Mouse (Mus musculus): Measurements from ENCODE around the gene Fam234b. TPM values are rescaled to one million over a fixed set of nuclear protein-coding genes. Genes with fewer than 3 reads are reported as not detected.

Gene Fam234b
- polyA plus RNA-seq, 1 experiment from 2014 or later, result 12.2 TPM

- H3K9ac ChIP-seq (ENCODE audit: low read length), result no peak overlapping the region
- no peak overlapping the region for H3K4me3 ChIP-seq (ENCODE audit: low read length)
- no peak for ATAC-seq (replicated peaks; ENCODE audit: extremely low read depth, insufficient read depth, low FRiP score)
- H3K36me3 ChIP-seq (ENCODE audit: control insufficient read depth, insufficient read depth), result no peaks in the 10 kb centered on the region
- H3K27me3 ChIP-seq (ENCODE audit: control insufficient read depth, insufficient read depth, low read length), result no peaks in the 10 kb centered on the region
- H3K4me1 ChIP-seq (ENCODE audit: control insufficient read depth, insufficient read depth, low read length), result no peaks in the 10 kb centered on the region; the same call in 1 of the 2 replicates
- 42% methylated on average over 4 of the region's 4 CpGs for WGBS
- H3K9me3 ChIP-seq (replicated peaks; ENCODE audit: control insufficient read depth, low read length), result no peaks in the 10 kb centered on the region
- H3K27ac ChIP-seq (ENCODE audit: low read length), result no peak overlapping the region
- H3K4me2 ChIP-seq (ENCODE audit: low read depth, low read length), result no peak overlapping the region
These were observed 77.5 kb downstream of the Fam234b start for GRCm38 (mm10) chr6:135275231-135275630.

- ATAC-seq (replicated peaks; ENCODE audit: extremely low read depth, insufficient read depth, low FRiP score), result no peak
- H3K4me3 ChIP-seq (ENCODE audit: low read length), result no peak overlapping the region
- no peak overlapping the region for H3K27ac ChIP-seq (ENCODE audit: low read length)
- 55% methylated on average over 6 of the region's 6 CpGs for WGBS
- no peak overlapping the region for H3K9ac ChIP-seq (ENCODE audit: low read length)
- H3K4me1 ChIP-seq (ENCODE audit: control insufficient read depth, insufficient read depth, low read length), result no peaks in the 10 kb centered on the region; the same call in 1 of the 2 replicates
- no peaks in the 10 kb centered on the region for H3K27me3 ChIP-seq (ENCODE audit: control insufficient read depth, insufficient read depth, low read length)
- no peaks in the 10 kb centered on the region for H3K9me3 ChIP-seq (replicated peaks; ENCODE audit: control insufficient read depth, low read length)
- H3K36me3 ChIP-seq (ENCODE audit: control insufficient read depth, insufficient read depth), result no peaks in the 10 kb centered on the region
- no peak overlapping the region for H3K4me2 ChIP-seq (ENCODE audit: low read depth, low read length)
These were observed 78.9 kb downstream of the Fam234b start for GRCm38 (mm10) chr6:135276474-135277295.

- 79% methylated on average over 6 of the region's 6 CpGs for WGBS
- no peaks in the 10 kb centered on the region; the same call in 1 of the 2 replicates for H3K4me1 ChIP-seq (ENCODE audit: control insufficient read depth, insufficient read depth, low read length)
- no peak overlapping the region for H3K4me2 ChIP-seq (ENCODE audit: low read depth, low read length)
- no peak overlapping the region for H3K9ac ChIP-seq (ENCODE audit: low read length)
- no peak overlapping the region for H3K27ac ChIP-seq (ENCODE audit: low read length)
- no peaks in the 10 kb centered on the region for H3K36me3 ChIP-seq (ENCODE audit: control insufficient read depth, insufficient read depth)
- no peaks in the 10 kb centered on the region for H3K9me3 ChIP-seq (replicated peaks; ENCODE audit: control insufficient read depth, low read length)
- ATAC-seq (replicated peaks; ENCODE audit: extremely low read depth, insufficient read depth, low FRiP score), result no peak
- H3K4me3 ChIP-seq (ENCODE audit: low read length), result no peak overlapping the region
- H3K27me3 ChIP-seq (ENCODE audit: control insufficient read depth, insufficient read depth, low read length), result no peaks in the 10 kb centered on the region
These were observed 80.5 kb downstream of the Fam234b start for GRCm38 (mm10) chr6:135278302-135278701.

- H3K9ac ChIP-seq (ENCODE audit: low read length), result no peak overlapping the region
- no peaks in the 10 kb centered on the region for H3K36me3 ChIP-seq (ENCODE audit: control insufficient read depth, insufficient read depth)
- 50% methylated on average over 5 of the region's 5 CpGs for WGBS
These were observed 81.5 kb downstream of the Fam234b start for GRCm38 (mm10) chr6:135279286-135279685.

GRCm38 (mm10) chr6:135279856-135280255 is 82.1 kb downstream of the Fam234b start:
- no peak for ATAC-seq (replicated peaks; ENCODE audit: extremely low read depth, insufficient read depth, low FRiP score)
- 49% methylated on average over 10 of the region's 10 CpGs for WGBS

More at GRCm38 (mm10) chr6:135279286-135279685, 81.5 kb downstream of the Fam234b start:
- H3K27ac ChIP-seq (ENCODE audit: low read length), result no peak overlapping the region
- no peak overlapping the region for H3K4me2 ChIP-seq (ENCODE audit: low read depth, low read length)
- H3K4me3 ChIP-seq (ENCODE audit: low read length), result no peak overlapping the region
- no peak for ATAC-seq (replicated peaks; ENCODE audit: extremely low read depth, insufficient read depth, low FRiP score)
- H3K4me1 ChIP-seq (ENCODE audit: control insufficient read depth, insufficient read depth, low read length), result no peaks in the 10 kb centered on the region; the same call in 1 of the 2 replicates
- H3K27me3 ChIP-seq (ENCODE audit: control insufficient read depth, insufficient read depth, low read length), result no peaks in the 10 kb centered on the region
- H3K9me3 ChIP-seq (replicated peaks; ENCODE audit: control insufficient read depth, low read length), result no peaks in the 10 kb centered on the region

GRCm38 (mm10) chr6:135292391-135292790 is 94.6 kb downstream of the Fam234b start:
- Histone ChIP-seq H3K4me1 (ENCODE audit: control insufficient read depth, insufficient read depth, low read length) (no peaks in the 10 kb centered on the region), H3K36me3 (ENCODE audit: control insufficient read depth, insufficient read depth) (no peaks in the 10 kb centered on the region), H3K9me3 (replicated peaks; ENCODE audit: control insufficient read depth, low read length) (no peaks in the 10 kb centered on the region), H3K4me3 (ENCODE audit: low read length) (no peak overlapping the region), H3K9ac (ENCODE audit: low read length) (no peak overlapping the region), H3K27ac (ENCODE audit: low read length) (no peak overlapping the region), H3K4me2 (ENCODE audit: low read depth, low read length) (no peak overlapping the region), H3K27me3 (ENCODE audit: control insufficient read depth, insufficient read depth, low read length) (no peaks in the 10 kb centered on the region)
- 55% methylated on average over 4 of the region's 4 CpGs for WGBS
- ATAC-seq (replicated peaks; ENCODE audit: extremely low read depth, insufficient read depth, low FRiP score), result no peak

More at GRCm38 (mm10) chr6:135279856-135280255, 82.1 kb downstream of the Fam234b start:
- H3K4me3 ChIP-seq (ENCODE audit: low read length), result no peak overlapping the region
- H3K9me3 ChIP-seq (replicated peaks; ENCODE audit: control insufficient read depth, low read length), result no peaks in the 10 kb centered on the region
- H3K36me3 ChIP-seq (ENCODE audit: control insufficient read depth, insufficient read depth), result no peaks in the 10 kb centered on the region
- H3K4me1 ChIP-seq (ENCODE audit: control insufficient read depth, insufficient read depth, low read length), result no peaks in the 10 kb centered on the region; the same call in 1 of the 2 replicates
- H3K9ac ChIP-seq (ENCODE audit: low read length), result no peak overlapping the region
- H3K4me2 ChIP-seq (ENCODE audit: low read depth, low read length), result no peak overlapping the region
- H3K27ac ChIP-seq (ENCODE audit: low read length), result no peak overlapping the region
- H3K27me3 ChIP-seq (ENCODE audit: control insufficient read depth, insufficient read depth, low read length), result no peaks in the 10 kb centered on the region

- no peaks in the 10 kb centered on the region for H3K36me3 ChIP-seq (ENCODE audit: control insufficient read depth, insufficient read depth)
- ATAC-seq (replicated peaks; ENCODE audit: extremely low read depth, insufficient read depth, low FRiP score), result no peak
- no peak overlapping the region for H3K9ac ChIP-seq (ENCODE audit: low read length)
- WGBS, result 58% methylated on average over 6 of the region's 6 CpGs
- H3K4me2 ChIP-seq (ENCODE audit: low read depth, low read length), result no peak overlapping the region
- no peaks in the 10 kb centered on the region for H3K27me3 ChIP-seq (ENCODE audit: control insufficient read depth, insufficient read depth, low read length)
- no peaks in the 10 kb centered on the region for H3K4me1 ChIP-seq (ENCODE audit: control insufficient read depth, insufficient read depth, low read length)
- H3K27ac ChIP-seq (ENCODE audit: low read length), result no peak overlapping the region
- H3K4me3 ChIP-seq (ENCODE audit: low read length), result no peak overlapping the region
- H3K9me3 ChIP-seq (replicated peaks; ENCODE audit: control insufficient read depth, low read length), result no peaks in the 10 kb centered on the region
These were observed 96.4 kb downstream of the Fam234b start for GRCm38 (mm10) chr6:135294150-135294549.

Other genes with a start within 250 kb of the Fam234b start
- 8.9 and 9.9 TPM in 2 replicates for gene Apold1, start 216.3 kb upstream of the Fam234b start, polyA plus RNA-seq (2015; fragmentation: Nextera tagmentation; extraction: Ambion mirVana)
- 71.5 and 77.1 TPM in 2 replicates for gene Ddx47, start 186.4 kb upstream of the Fam234b start, polyA plus RNA-seq (2015; fragmentation: Nextera tagmentation; extraction: Ambion mirVana)
- 5.6 and 15.2 TPM in 2 replicates for gene Gprc5a, start 132.3 kb upstream of the Fam234b start, polyA plus RNA-seq (2015; fragmentation: Nextera tagmentation; extraction: Ambion mirVana)
- not detected in 2 replicates for gene Gprc5d, start 79.7 kb upstream of the Fam234b start, polyA plus RNA-seq (2015; fragmentation: Nextera tagmentation; extraction: Ambion mirVana)
- gene Hebp1, start within 50 bp of the Fam234b start, polyA plus RNA-seq (2015; fragmentation: Nextera tagmentation; extraction: Ambion mirVana), result 11.9 and 15.1 TPM in 2 replicates
- gene Gsg1, start 56.4 kb downstream of the Fam234b start, polyA plus RNA-seq (2015; fragmentation: Nextera tagmentation; extraction: Ambion mirVana), result 0.64 and 0.66 TPM in 2 replicates
- not detected in 2 replicates for gene Pbp2, start 112.4 kb downstream of the Fam234b start, polyA plus RNA-seq (2015; fragmentation: Nextera tagmentation; extraction: Ambion mirVana)
- 48.5 and 51.9 TPM in 2 replicates for gene Emp1, start 164.6 kb downstream of the Fam234b start, polyA plus RNA-seq (2015; fragmentation: Nextera tagmentation; extraction: Ambion mirVana)

Measured in heart, embryonic 16.5 days (tissue).